Mouse (Mus musculus) gastrocnemius, postnatal 4 days (tissue): ENCODE data around the gene Cacna1f. TPM values are rescaled to one million over a fixed set of nuclear protein-coding genes. Genes with fewer than 3 reads are reported as not detected.

ENCODE experiments used
- DNase-seq, 2 experiments: peaks; one replicate each; pipeline ENCODE4 v3.0.0; 2021 to 2022; ENCODE audit warnings: low spot score in 2 of 2, mixed read lengths in 2 of 2
- long read RNA-seq, 2 experiments: library from polyadenylated mRNA; stranded (forward); transcript quantifications; one replicate each; pipeline ENCODE4 v2.0.0; 2021
- total RNA-seq, 2 experiments: library from RNA; stranded (reverse); gene quantifications; 2 replicates each; pipeline ENCODE4 v1.2.3; 2021

Cacna1f gene
- total RNA-seq = not detected
- long read RNA-seq, experiment 1 = 0 reads
- long read RNA-seq, experiment 2 = 0 reads

GRCm38 (mm10) chrX:7606783-7607182 lies at the start of gene Cacna1f:
Cacna1f (plus strand) TSS chrX:7607083.
- no peak for DNase-seq

- DNase-seq = no peak
Measured at GRCm38 (mm10) chrX:7563076-7563475, 43.8 kb upstream of the Cacna1f start.

- DNase-seq = no peak
Measured at GRCm38 (mm10) chrX:7566352-7566751, 40.5 kb upstream of the Cacna1f start.

- DNase-seq = no peak
Measured at GRCm38 (mm10) chrX:7567491-7567890, 39.4 kb upstream of the Cacna1f start.

GRCm38 (mm10) chrX:7570481-7571175 lies 36.3 kb upstream of the Cacna1f start:
- DNase-seq = no peak

- DNase-seq = no peak
Measured at GRCm38 (mm10) chrX:7571565-7572136, 35.2 kb upstream of the Cacna1f start.

- DNase-seq = no peak
Measured at GRCm38 (mm10) chrX:7572466-7572865, 34.4 kb upstream of the Cacna1f start.

- DNase-seq = peak; percentile 29 to 45
Measured at GRCm38 (mm10) chrX:7573176-7574086, 33.5 kb upstream of the Cacna1f start, which contains the start of gene Foxp3. Foxp3 (plus strand) TSS chrX:7573644.

- peak; percentile 72 to 86 for DNase-seq
Measured at GRCm38 (mm10) chrX:7574087-7574884, 32.6 kb upstream of the Cacna1f start, which contains the start of gene Ppp1r3f. Ppp1r3f (minus strand) TSS chrX:7574283.

- no peak for DNase-seq
Measured at GRCm38 (mm10) chrX:7574885-7575231, 32.0 kb upstream of the Cacna1f start.

- no peak for DNase-seq
Measured at GRCm38 (mm10) chrX:7581151-7581550, 25.7 kb upstream of the Cacna1f start.

- no peak for DNase-seq
Measured at GRCm38 (mm10) chrX:7583881-7584280, 23.0 kb upstream of the Cacna1f start.

GRCm38 (mm10) chrX:7586356-7586755 lies 20.5 kb upstream of the Cacna1f start:
- no peak for DNase-seq

GRCm38 (mm10) chrX:7595371-7595770 lies 11.5 kb upstream of the Cacna1f start:
- no peak for DNase-seq

GRCm38 (mm10) chrX:7604004-7604403 lies 2.9 kb upstream of the Cacna1f start:
- DNase-seq = no peak

- DNase-seq = peak; percentile 46 to 80
Measured at GRCm38 (mm10) chrX:7604879-7605574, 1.9 kb upstream of the Cacna1f start, which contains the start of gene Ccdc22. Ccdc22 (minus strand) TSS chrX:7605517.

GRCm38 (mm10) chrX:7605575-7605941 lies 1.3 kb upstream of the Cacna1f start:
- DNase-seq = no peak

GRCm38 (mm10) chrX:7610035-7610434 lies 3.2 kb downstream of the Cacna1f start:
- DNase-seq = no peak

GRCm38 (mm10) chrX:7610536-7611258 lies 3.8 kb downstream of the Cacna1f start:
- DNase-seq = no peak
